ENCODE assay signal across 27 mouse cellular contexts in genomic region chr17:4643343-4643742, GRCm38 (mm10).
"Had no signal": no experiment of that assay in that cellular context is flagged by ENCODE, and none has a peak within 500 bp of the region (broad histone marks: within the 10 kb centered on the region; RNA-seq: fewer than 3 reads in every experiment).

No protein-coding gene starts in this region.

- H3K9me3 ChIP-seq: heart, embryonic 13.5 days; heart, embryonic 15.5 days; hindbrain, embryonic 13.5 days; hindbrain, embryonic 15.5 days; limb, embryonic 13.5 days; limb, embryonic 15.5 days; liver, embryonic 12.5 days had no signal

- H3K4me3 ChIP-seq: gastrocnemius, adult 2 months; heart, adult 2 months; heart, embryonic 13.5 days; heart, embryonic 15.5 days; hindbrain, embryonic 13.5 days; hindbrain, embryonic 15.5 days; layer of hippocampus, adult 2 months; limb, embryonic 13.5 days; limb, embryonic 15.5 days; liver, embryonic 12.5 days had no signal

- H3K4me2 ChIP-seq: heart, embryonic 11.5 days; heart, embryonic 13.5 days; heart, embryonic 15.5 days; hindbrain, embryonic 13.5 days; hindbrain, embryonic 15.5 days; limb, embryonic 13.5 days; limb, embryonic 15.5 days; liver, embryonic 12.5 days had no signal

- H3K27me3 ChIP-seq: heart, embryonic 13.5 days; heart, embryonic 15.5 days; hindbrain, embryonic 13.5 days; hindbrain, embryonic 15.5 days; limb, embryonic 13.5 days; limb, embryonic 15.5 days; liver, embryonic 12.5 days had no signal

- DNase-seq: gastrocnemius, adult 2 months; gastrocnemius, postnatal 10 days; gastrocnemius, postnatal 36 days; heart, adult 11 months; heart, adult 2 months; heart, postnatal 14 days; heart, postnatal 36 days; kidney, adult 11 months; kidney, adult 2 months; kidney, adult 9 months; kidney, postnatal 10 days; kidney, postnatal 25 days; kidney, postnatal 4 days; left cerebral cortex, postnatal 4 days; lung, adult 18-20 months had no signal

- H3K36me3 ChIP-seq: heart, embryonic 13.5 days; heart, embryonic 15.5 days; hindbrain, embryonic 13.5 days; hindbrain, embryonic 15.5 days; limb, embryonic 13.5 days; limb, embryonic 15.5 days; liver, embryonic 12.5 days had no signal

- H3K4me1 ChIP-seq: heart, embryonic 13.5 days; heart, embryonic 15.5 days; hindbrain, embryonic 13.5 days; hindbrain, embryonic 15.5 days; limb, embryonic 15.5 days; liver, embryonic 12.5 days had no signal

- H3K27ac ChIP-seq: gastrocnemius, adult 2 months; heart, adult 2 months; heart, embryonic 13.5 days; heart, embryonic 15.5 days; hindbrain, embryonic 13.5 days; hindbrain, embryonic 15.5 days; hindbrain, postnatal 0 days; layer of hippocampus, adult 2 months; limb, embryonic 13.5 days; limb, embryonic 15.5 days; liver, embryonic 12.5 days; liver, embryonic 14.5 days had no signal

- ATAC-seq: hindbrain, postnatal 0 days; intestine, embryonic 16.5 days; liver, embryonic 12.5 days had no signal

- H3K9ac ChIP-seq: heart, embryonic 13.5 days; heart, embryonic 15.5 days; hindbrain, embryonic 13.5 days; hindbrain, embryonic 15.5 days; limb, embryonic 13.5 days; limb, embryonic 15.5 days; liver, embryonic 12.5 days; liver, embryonic 14.5 days had no signal
